Mouse (Mus musculus) bone marrow, adult 2 months (tissue): ENCODE data around the gene Borcs6.

Experiments used
- CTCF ChIP-seq: fragments of 200-500 bp; IDR thresholded peaks from 2 replicates; pipeline ENCODE4 v1.5.1; 2011; ENCODE audit warnings: low read length, control low read depth; ENCODE audit not compliant: control insufficient read depth, insufficient read depth
- POLR2A ChIP-seq: fragments of 200-500 bp; IDR thresholded peaks from 2 replicates; pipeline ENCODE4 v1.6.1; 2011; ENCODE audit warnings: low read depth, mild to moderate bottlenecking, control low read depth, low read length, borderline replicate concordance; ENCODE audit not compliant: control insufficient read depth

DNA sequence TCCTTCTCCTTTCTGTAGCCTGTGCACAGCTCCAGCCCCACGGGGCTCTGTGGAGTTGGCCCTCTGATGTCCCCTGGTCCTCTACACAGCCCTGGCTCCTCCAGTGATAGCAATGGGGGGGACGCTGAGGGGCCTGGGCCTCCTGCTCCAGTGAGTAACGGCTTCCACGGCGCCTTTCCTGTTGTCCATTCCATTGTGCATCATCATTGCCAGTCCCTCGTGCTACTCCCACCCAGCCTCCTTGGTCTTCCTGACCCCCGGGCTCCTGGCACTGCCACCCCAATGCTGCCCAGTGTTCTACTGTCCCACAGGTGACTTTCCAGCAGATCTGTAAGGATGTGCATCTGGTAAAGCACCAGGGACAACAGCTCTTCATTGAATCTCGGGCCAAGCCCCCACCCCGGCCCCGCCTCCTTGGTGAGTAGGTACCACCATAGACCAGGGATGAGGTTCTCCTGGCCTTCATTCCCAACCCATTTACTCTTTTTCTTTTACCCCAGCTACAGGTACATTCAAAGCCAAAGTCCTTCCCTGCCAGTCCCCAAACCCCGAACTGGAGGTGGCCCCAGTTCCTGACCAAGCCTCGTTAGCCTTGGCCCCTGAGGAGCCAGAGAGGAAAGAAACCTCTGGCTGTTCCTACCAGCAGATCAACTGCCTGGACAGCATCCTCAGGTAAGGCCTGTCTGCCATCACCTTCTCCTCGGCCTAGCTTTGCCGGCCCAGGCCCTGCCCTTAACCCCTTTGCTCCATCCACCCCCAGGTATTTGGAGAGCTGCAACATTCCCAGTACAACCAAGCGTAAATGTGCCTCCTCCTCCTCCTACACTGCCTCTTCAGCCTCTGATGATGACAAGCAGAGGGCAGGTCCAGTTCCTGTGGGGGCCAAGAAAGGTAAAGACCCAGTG lies 44.3 kb downstream of the Borcs6 start:
- TF ChIP-seq CTCF (no peak), POLR2A (no peak)
